Mouse (Mus musculus): ENCODE data around the gene Lbhd1. TPM values are rescaled to one million over a fixed set of nuclear protein-coding genes. Genes with fewer than 3 reads are reported as not detected.
A peak's percentile ranks its signal among the peaks of the same experiment; 100 is the strongest.
"Not testable (repeated sequence)": the region's sequence is repeated elsewhere in the genome, so short reads cannot be mapped to it uniquely, and the experiment has no call there.

The Lbhd1 gene
- polyA plus RNA-seq, 1 experiment from 2014 or later, result 88.7 TPM

DNA sequence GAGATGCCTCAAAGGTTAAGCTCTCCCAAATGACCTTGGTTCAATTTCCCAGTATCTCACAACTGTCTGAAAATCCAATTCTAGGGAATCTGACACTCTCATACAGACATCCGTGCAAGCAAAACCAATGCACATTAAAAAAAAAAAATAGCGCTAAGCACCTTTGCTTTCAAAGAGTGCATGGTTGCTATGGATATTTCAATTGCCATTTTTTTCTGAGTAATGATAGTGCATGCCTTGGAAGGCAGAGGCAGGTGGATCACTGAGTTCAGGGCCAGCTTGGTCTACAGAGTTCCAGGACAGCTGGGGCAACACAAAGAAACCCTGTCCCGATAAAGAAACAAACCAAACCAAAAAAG lies 2.5 kb upstream of the Lbhd1 start:
- H3K27me3 ChIP-seq (ENCODE audit: insufficient read depth, poor library complexity, severe bottlenecking), result no peaks in the 10 kb centered on the region
- 22% methylated on average over 3 of the region's 3 CpGs for WGBS
- peak overlapping the region; percentile 67 for H3K4me3 ChIP-seq
- no peaks in the 10 kb centered on the region for H3K9me3 ChIP-seq
- peaks cover 17% of the 10 kb centered on the region for H3K36me3 ChIP-seq
- peak overlapping the region; percentile 94; the same call in 1 of the 2 replicates for H3K27ac ChIP-seq
- H3K4me1 ChIP-seq, result peaks cover 5% of the 10 kb centered on the region; the same call in 1 of the 2 replicates
- DNase-seq (ENCODE audit: low spot score), result no peak

DNA sequence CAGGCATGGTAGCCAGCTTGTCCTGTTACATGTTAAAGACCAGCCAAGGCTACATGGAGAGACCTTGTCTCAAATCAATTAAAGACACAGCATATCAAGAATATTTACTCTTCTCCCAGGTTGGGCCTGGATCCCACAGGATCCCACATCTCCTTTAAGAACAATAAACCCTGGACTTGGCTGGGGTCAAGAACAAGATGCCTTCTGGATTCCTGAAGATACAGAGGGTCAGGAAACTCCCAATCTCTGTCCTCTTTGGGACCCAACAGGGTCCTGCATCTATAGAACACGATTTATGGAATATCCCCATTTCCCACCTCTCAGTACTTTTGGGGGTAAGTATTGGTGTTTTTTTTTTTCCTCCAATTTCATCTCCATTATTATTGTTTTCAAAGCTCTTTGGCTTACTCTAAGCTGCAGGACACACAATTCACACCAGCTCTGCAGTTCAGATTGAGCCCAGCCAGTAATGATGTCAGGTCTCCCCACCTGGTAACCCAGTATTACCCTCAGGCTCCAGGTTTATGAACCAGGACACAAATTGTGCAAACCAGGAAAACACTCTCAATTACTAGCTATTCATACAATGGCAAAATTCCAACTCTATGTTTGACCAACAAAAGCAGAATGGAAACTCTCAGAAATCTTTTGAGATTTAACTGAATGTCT lies 3.5 kb downstream of the Lbhd1 start:
- Histone ChIP-seq H3K9me3 (no peaks in the 10 kb centered on the region), H3K27ac (peak overlapping the region; percentile 88), H3K27me3 (ENCODE audit: insufficient read depth, poor library complexity, severe bottlenecking) (no peaks in the 10 kb centered on the region), H3K4me1 (peaks cover 8% of the 10 kb centered on the region), H3K4me3 (peak overlapping the region; percentile 71; the same call in 1 of the 2 replicates), H3K36me3 (peaks cover 13% of the 10 kb centered on the region)
- 41% methylated on average over 1 of the region's 1 CpGs for WGBS
- no peak for DNase-seq (ENCODE audit: low spot score)

DNA sequence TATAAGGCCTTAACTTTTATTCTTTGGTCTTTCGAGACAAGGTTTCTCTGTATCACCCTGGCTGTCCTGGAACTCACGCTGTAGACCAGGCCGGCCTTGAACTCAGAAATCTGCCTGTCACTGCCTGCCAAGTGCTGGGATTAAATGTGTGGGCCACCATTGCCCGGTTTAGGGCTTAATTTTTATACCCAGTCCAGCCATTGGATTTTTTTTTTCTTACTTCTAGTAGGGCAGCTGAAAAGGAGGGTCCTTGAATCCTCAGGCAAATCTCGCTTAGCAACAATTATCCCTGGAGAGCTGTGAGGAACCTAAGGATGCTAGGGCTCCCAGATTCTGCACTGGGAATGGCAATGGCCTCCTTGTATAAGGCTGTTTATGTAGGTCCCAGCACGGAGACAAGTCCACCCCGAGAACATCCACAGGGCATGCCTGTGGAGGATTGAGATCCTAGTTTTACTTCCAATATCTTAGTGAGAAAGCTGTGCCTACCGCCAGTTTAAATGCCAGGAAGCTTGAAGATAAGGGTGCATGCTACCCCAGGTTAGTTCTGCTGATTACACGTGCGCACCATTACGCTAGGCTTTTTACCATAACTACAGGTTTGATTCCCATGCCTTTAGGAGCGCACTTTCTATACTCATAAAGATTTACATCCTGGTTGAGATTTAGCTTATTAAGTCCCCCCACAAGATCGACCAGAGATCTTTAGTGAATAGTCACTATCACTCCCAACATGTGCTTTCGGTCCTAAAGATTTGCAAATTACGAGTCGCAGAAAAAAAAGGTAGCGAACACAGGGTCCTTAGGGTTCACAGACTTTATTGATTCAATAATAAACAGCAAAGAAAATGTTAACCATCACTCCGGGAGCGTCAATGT lies 4.3 kb downstream of the Lbhd1 start:
- WGBS, result 19% methylated on average over 19 of the region's 19 CpGs
- H3K9me3 ChIP-seq, result no peaks in the 10 kb centered on the region
- peak overlapping the region; percentile 88 for H3K27ac ChIP-seq
- no peaks in the 10 kb centered on the region for H3K27me3 ChIP-seq (ENCODE audit: insufficient read depth, poor library complexity, severe bottlenecking)
- peaks cover 8% of the 10 kb centered on the region for H3K4me1 ChIP-seq
- H3K36me3 ChIP-seq, result peaks cover 13% of the 10 kb centered on the region
- DNase-seq (ENCODE audit: low spot score), result no peak
- H3K4me3 ChIP-seq, result peak overlapping the region; percentile 71

DNA sequence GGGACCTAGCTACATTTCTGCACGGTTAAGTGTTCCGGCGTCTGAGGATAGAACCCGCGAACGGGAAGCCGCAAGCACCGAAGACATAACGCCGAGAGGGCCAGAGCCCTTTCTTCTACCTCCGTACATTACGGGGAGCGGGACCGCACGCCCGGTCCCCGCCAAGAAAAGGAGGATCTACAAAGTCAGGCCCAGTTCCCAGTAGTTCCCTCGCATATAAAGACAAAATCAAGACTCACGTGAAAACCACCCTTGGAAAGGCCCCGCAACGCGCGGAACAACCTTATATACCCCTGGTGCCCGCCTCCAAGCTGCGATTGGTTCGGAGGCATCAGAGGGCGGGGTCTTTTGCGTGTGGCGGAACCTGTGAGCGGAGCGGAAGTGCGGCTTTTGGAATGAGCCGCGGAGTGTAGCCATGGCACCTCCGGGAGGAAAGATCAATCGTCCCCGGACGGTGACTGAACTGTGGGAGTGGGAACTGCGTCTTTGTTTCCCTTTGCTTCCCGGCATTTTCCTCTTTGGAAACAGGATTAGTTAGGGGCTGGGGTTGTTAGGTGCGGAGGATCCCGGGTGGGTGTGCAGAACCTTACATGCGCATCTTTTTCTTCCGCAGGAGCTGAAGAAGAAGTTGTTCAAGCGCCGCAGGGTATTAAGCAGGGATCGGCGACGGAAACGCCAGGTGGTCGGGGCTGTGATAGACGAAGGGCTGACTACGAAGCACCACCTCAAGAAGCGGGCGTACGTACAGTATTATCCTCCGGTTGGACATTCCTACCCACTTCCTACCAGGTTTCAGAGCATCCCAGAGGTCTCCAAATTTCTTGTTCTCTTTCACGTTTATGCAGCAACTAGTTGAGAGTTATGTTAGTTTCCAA lies 5.2 kb downstream of the Lbhd1 start, which contains the start of the genes 1810009A15Rik and Gm49416:
TSS of gene 1810009A15Rik (plus strand) at position 343 of the 875 bp plus-strand sequence.
TSS of gene Gm49416 (plus strand) at position 416 of the 875 bp plus-strand sequence.
- DNase-seq (ENCODE audit: low spot score), result peak; percentile 98
- peak within 1 kb of the TSS; percentile 71 for H3K4me3 ChIP-seq
- peaks cover 13% of the 10 kb centered on the region for H3K36me3 ChIP-seq
- peak within 1 kb of the TSS; percentile 88 for H3K27ac ChIP-seq
- H3K4me1 ChIP-seq, result peaks cover 11% of the 10 kb centered on the region
- under 1% methylated on average over 58 of the region's 58 CpGs for WGBS
- H3K9me3 ChIP-seq, result no peaks in the 10 kb centered on the region
- H3K27me3 ChIP-seq (ENCODE audit: insufficient read depth, poor library complexity, severe bottlenecking), result no peaks in the 10 kb centered on the region

DNA sequence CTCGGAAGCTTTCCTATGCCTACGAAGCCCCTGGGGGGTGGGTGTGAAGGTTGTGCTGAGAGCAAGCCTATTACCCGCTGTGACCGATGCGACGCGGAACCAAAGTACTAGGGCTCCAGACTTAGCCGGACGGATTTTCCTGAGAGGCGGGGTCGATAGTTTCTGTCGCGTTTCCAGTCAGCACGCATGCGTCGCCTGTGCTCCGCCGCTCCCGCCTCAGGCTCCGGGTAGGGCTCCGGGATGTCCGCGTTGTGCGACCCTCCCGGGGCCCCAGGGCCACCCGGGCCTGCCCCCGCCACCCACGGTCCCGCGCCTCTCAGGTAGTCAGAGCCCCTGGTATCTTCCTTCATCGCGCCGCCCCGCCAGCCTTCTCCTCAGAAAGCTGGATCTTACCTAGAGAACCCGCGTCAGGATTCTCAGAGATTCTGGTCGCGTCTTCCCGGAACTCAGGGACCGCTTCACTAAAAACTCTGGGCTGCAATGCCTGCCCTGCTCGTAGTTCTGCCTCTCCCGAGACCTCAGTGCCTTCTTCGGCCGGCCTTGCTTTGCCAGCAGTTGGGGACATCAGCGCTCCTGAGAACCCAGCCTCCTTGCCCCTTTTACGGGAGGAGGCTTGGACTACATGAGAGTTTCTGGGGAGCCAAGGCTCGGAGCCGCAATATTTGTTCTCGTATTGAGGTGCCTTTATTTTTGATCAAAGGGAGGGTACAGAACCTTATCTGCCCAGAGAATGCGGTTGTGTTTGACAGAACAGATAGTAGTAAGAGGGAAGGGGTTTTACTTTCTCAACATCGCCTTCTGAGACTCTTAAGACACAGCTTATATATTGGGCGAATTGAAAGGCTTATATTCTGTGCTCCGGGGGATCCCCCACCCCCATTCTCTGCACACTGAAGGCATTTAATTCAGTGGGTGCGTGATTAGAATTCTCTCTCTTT lies 9.6 kb downstream of the Lbhd1 start, which contains the start of gene Ints5:
TSS of gene Ints5 (plus strand) at position 177 of the 938 bp plus-strand sequence.
- H3K4me3 ChIP-seq, result peak within 1 kb of the TSS; percentile 92
- peaks cover 41% of the 10 kb centered on the region for H3K36me3 ChIP-seq
- peak; percentile 93 for DNase-seq (ENCODE audit: low spot score)
- H3K27me3 ChIP-seq (ENCODE audit: insufficient read depth, poor library complexity, severe bottlenecking), result no peaks in the 10 kb centered on the region
- no peaks in the 10 kb centered on the region for H3K9me3 ChIP-seq
- 2% methylated on average over 54 of the region's 54 CpGs for WGBS
- peak within 1 kb of the TSS; percentile 93 for H3K27ac ChIP-seq
- H3K4me1 ChIP-seq, result peaks cover 33% of the 10 kb centered on the region

DNA sequence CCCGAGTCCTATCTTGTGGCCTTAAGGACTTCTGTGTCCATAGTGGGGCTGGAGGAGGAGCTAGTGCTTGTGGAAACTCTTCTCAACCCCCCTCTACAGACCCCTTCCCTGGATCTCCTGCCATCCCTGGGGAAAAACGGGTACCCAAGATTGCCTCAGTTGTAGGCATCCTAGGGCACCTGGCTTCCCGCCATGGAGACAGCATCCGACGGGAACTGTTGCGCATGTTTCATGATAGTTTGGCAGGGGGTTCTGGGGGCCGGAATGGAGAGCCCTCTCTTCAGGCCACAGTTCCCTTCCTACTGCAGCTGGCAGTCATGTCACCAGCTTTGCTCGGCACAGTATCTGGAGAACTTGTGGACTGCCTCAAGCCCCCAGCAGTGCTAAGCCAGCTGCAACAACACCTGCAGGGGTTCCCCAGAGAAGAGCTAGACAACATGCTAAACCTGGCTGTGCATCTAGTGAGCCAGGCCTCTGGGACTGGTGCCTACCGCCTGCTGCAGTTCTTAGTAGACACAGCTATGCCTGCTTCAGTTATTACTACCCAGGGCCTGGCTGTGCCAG lies 11.9 kb downstream of the Lbhd1 start:
- 89% methylated on average over 9 of the region's 9 CpGs for WGBS
- H3K36me3 ChIP-seq, result peaks cover 44% of the 10 kb centered on the region
- DNase-seq (ENCODE audit: low spot score), result no peak
- H3K27ac ChIP-seq, result no peak overlapping the region
- H3K4me3 ChIP-seq, result no peak overlapping the region
- H3K9me3 ChIP-seq, result no peaks in the 10 kb centered on the region
- H3K4me1 ChIP-seq, result peaks cover 39% of the 10 kb centered on the region
- no peaks in the 10 kb centered on the region for H3K27me3 ChIP-seq (ENCODE audit: insufficient read depth, poor library complexity, severe bottlenecking)

DNA sequence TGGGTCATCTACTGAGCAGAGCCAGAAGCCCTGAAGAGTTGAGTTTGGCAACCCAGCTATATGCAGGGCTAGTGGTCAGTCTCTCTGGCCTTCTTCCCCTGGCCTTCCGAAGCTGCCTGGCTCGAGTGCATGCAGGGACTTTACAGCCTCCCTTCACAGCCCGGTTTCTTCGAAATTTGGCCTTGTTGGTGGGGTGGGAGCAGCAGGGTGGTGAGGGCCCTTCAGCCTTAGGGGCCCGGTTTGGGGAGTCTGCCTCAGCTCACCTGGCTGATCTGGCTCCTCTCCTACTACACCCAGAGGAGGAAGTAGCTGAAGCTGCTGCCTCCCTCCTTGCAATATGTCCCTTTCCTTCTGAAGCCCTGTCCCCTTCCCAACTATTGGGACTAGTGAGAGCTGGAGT lies 12.7 kb downstream of the Lbhd1 start:
- peaks cover 37% of the 10 kb centered on the region for H3K36me3 ChIP-seq
- H3K4me1 ChIP-seq, result peaks cover 39% of the 10 kb centered on the region
- H3K4me3 ChIP-seq; H3K27me3 ChIP-seq (ENCODE audit: insufficient read depth, poor library complexity, severe bottlenecking); DNase-seq (ENCODE audit: low spot score); H3K27ac ChIP-seq; H3K9me3 ChIP-seq: not testable (repeated sequence)
- 85% methylated on average over 5 of the region's 5 CpGs for WGBS

DNA sequence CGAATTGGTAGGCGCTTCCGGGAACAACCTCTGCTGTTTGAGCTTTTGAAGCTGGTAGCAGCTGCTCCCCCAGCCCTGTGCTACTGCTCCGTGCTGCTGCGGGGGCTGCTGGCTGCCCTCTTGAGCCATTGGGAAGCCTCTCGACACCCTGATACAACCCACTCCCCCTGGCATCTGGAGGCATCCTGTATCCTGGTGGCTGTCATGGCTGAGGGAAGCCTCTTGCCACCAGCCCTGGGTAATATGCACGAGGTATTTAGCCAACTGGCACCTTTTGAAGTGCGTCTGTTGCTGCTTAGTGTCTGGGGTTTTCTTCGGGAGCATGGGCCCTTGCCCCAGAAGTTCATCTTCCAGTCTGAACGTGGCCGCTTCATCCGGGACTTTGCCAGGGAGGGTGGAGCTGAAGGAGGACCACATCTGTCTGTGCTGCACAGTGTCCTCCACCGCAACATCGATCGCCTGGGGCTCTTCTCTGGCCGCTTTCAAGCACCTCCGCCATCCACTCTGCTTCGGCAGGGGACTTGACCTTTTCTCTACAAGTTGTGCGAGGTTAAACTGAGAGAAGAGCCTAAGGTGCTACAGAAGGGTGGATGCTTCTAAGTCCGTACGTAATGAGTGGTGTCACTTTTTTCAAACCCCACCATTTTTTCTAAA lies 13.8 kb downstream of the Lbhd1 start:
- peak overlapping the region; percentile 98 for H3K4me3 ChIP-seq
- peaks cover 39% of the 10 kb centered on the region for H3K4me1 ChIP-seq
- H3K36me3 ChIP-seq, result peaks cover 43% of the 10 kb centered on the region
- H3K27me3 ChIP-seq (ENCODE audit: insufficient read depth, poor library complexity, severe bottlenecking); H3K9me3 ChIP-seq; DNase-seq (ENCODE audit: low spot score): not testable (repeated sequence)
- 30% methylated on average over 21 of the region's 21 CpGs for WGBS
- H3K27ac ChIP-seq, result peak overlapping the region; percentile 98

DNA sequence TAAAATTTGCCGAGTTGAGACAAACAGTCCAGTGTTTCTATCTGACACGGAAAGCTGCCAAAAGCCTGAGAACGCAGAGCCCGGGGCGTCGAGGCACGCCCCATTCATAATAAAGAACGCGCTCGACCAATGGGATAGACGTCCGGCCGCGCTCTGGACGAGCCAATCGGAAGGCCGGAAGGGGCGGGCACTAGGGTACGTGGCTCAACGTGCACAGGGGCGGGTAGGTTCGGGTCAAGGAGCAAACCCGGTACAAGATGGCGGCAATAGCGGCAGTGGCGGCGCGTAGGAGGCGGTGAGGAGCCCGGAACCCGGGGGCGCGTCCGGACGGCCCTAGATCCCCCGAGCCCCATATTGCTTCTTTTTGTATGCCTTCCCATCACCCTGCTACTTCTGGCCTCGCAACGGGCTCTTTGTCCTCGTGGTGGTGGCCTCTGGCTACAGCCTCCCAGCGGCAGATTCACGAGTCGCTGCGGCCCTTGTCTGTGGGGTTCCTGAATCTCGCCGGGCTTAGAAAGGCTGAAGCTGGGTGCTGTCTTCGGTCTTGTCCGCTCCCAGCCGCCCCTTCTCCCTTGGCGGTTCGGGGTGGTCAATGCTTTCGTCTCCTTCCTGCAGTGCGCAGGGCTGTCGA lies 14.4 kb downstream of the Lbhd1 start, which contains the start of gene Ganab:
TSS of gene Ganab (plus strand) at position 207 of the 631 bp plus-strand sequence.
- Histone ChIP-seq H3K27me3 (ENCODE audit: insufficient read depth, poor library complexity, severe bottlenecking) (no peaks in the 10 kb centered on the region), H3K4me3 (peak within 1 kb of the TSS; percentile 98), H3K27ac (peak within 1 kb of the TSS; percentile 98), H3K4me1 (peaks cover 39% of the 10 kb centered on the region), H3K36me3 (peaks cover 50% of the 10 kb centered on the region), H3K9me3 (no peaks in the 10 kb centered on the region)
- WGBS, result under 1% methylated on average over 53 of the region's 53 CpGs
- DNase-seq (ENCODE audit: low spot score), result peak; percentile 99

DNA sequence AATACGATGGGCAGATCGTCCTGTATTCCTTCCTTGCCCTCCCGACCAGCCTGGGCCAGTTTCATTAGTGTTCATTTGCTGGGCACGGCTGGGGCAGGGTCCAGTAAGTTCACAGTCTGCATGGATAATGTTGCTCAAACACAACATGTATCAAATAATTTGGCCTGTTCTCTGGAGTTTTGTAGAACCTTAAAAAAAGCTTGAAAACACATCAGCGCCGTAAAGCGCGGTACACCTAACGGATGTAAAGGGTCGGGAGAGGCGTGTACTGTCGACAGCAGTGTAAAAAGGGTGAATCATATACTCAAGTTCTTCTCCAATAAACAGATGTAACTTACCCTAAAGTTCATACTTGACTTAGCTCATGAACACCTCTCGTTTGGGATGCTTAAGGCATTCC lies 15.0 kb downstream of the Lbhd1 start:
- Histone ChIP-seq H3K9me3 (no peaks in the 10 kb centered on the region), H3K36me3 (peaks cover 56% of the 10 kb centered on the region)

More for the DNA sequence above, 15.0 kb downstream of the Lbhd1 start:
- WGBS, result 11% methylated on average over 13 of the region's 13 CpGs
- no peaks in the 10 kb centered on the region for H3K27me3 ChIP-seq (ENCODE audit: insufficient read depth, poor library complexity, severe bottlenecking)
- H3K4me3 ChIP-seq, result peak overlapping the region; percentile 98
- no peak for DNase-seq (ENCODE audit: low spot score)
- peaks cover 37% of the 10 kb centered on the region for H3K4me1 ChIP-seq
- peak overlapping the region; percentile 98 for H3K27ac ChIP-seq

All from heart, embryonic 10.5 days (tissue).